Mouse (Mus musculus) CH12.LX (cell line): ENCODE results near the gene Cyp2c37. TPM values are rescaled to one million over a fixed set of nuclear protein-coding genes. Genes with fewer than 3 reads are reported as not detected.
"Not testable (repeated sequence)": the region's sequence is repeated elsewhere in the genome, so short reads cannot be mapped to it uniquely, and the experiment has no call there.

ENCODE experiments used
- DNase-seq: peaks from one replicate; pipeline ENCODE4 v3.0.0-alpha.2; 2013; ENCODE audit errors: extremely low read depth
- H3K27ac ChIP-seq: 2 replicates; pipeline ENCODE4 v1.5.1; 2012; ENCODE audit warnings: low read depth, mild to moderate bottlenecking, control low read depth, moderate library complexity; ENCODE audit not compliant: insufficient read depth
- H3K27me3 ChIP-seq: replicated peaks from 2 replicates; pipeline ENCODE3; 2012; ENCODE audit warnings: inconsistent platforms
- H3K36me3 ChIP-seq, 2 experiments: replicated peaks in 1 of 2; 2 replicates each; pipeline versions ENCODE3 to v1.6.1; 2012; ENCODE audit warnings: inconsistent platforms in 1 of 2, low read length in 1 of 2, mild to moderate bottlenecking in 1 of 2, mixed read lengths in 1 of 2, moderate library complexity in 1 of 2; ENCODE audit not compliant: control insufficient read depth in 1 of 2, insufficient read depth in 1 of 2
- H3K4me1 ChIP-seq, 2 experiments: 2 replicates each; pipeline ENCODE4 v1.6.1; 2012; ENCODE audit warnings: inconsistent platforms in 1 of 2, moderate library complexity in 1 of 2; ENCODE audit not compliant: insufficient read depth in 2 of 2, control insufficient read depth in 1 of 2
- H3K4me2 ChIP-seq: 2 replicates; pipeline ENCODE4 v1.6.1; 2012; ENCODE audit warnings: low read depth, mild to moderate bottlenecking, control low read depth; ENCODE audit not compliant: poor library complexity, insufficient read depth, severe bottlenecking
- H3K4me3 ChIP-seq, 3 experiments: fragments of 150-350 bp in 1 of 3; sonication (generic) in 1 of 3; replicated peaks in 1 of 3; 2 replicates each; pipeline versions ENCODE3 to v1.5.1; 2011 to 2012; ENCODE audit warnings: low read depth in 2 of 3, low read length in 2 of 3, mild to moderate bottlenecking in 2 of 3, moderate library complexity in 2 of 3, control low read depth in 1 of 3, improper control_type of control experiment in 1 of 3, inconsistent platforms in 1 of 3, mixed read lengths in 1 of 3; ENCODE audit not compliant: poor library complexity in 1 of 3
- H3K79me2 ChIP-seq: replicated peaks from 2 replicates; pipeline ENCODE4 v1.6.1; 2012; ENCODE audit warnings: mild to moderate bottlenecking, moderate library complexity; ENCODE audit not compliant: control insufficient read depth, poor library complexity, insufficient read depth, severe bottlenecking; ENCODE audit errors: extremely low read depth
- H3K9ac ChIP-seq: 2 replicates; pipeline ENCODE4 v1.6.1; 2012; ENCODE audit warnings: low read depth, mild to moderate bottlenecking, control low read depth, moderate library complexity; ENCODE audit not compliant: insufficient read depth
- H3K9me3 ChIP-seq: replicated peaks from 2 replicates; pipeline ENCODE3; 2012; ENCODE audit warnings: low read length, inconsistent platforms, mixed read lengths
- CTCF ChIP-seq, 2 experiments: IDR thresholded peaks in 1 of 2; conservative IDR thresholded peaks in 1 of 2; 2 replicates each; pipeline ENCODE4 v1.5.1; 2011 to 2012; ENCODE audit warnings: low read depth in 2 of 2, low read length in 2 of 2, improper control_type of control experiment in 1 of 2, inconsistent platforms in 1 of 2, mild to moderate bottlenecking in 1 of 2, moderate library complexity in 1 of 2
- E2F4 ChIP-seq: IDR thresholded peaks from 2 replicates; pipeline ENCODE4 v1.6.1; 2011; ENCODE audit warnings: low read depth, low read length, improper control_type of control experiment; ENCODE audit not compliant: insufficient replicate concordance
- EP300 ChIP-seq: IDR thresholded peaks from 2 replicates; pipeline ENCODE4 v1.6.1; 2011; ENCODE audit warnings: low read length, improper control_type of control experiment
- IRF4 ChIP-seq: IDR thresholded peaks from 2 replicates; pipeline ENCODE4 v1.6.1; 2014; ENCODE audit warnings: low read depth, mild to moderate bottlenecking, inconsistent platforms, low read length, improper control_type of control experiment
- KAT2A ChIP-seq: IDR thresholded peaks from 2 replicates; pipeline ENCODE4 v1.6.1; 2012; ENCODE audit warnings: low read length, improper control_type of control experiment, inconsistent platforms; ENCODE audit not compliant: insufficient replicate concordance
- MEF2A ChIP-seq: IDR thresholded peaks from 2 replicates; pipeline ENCODE4 v1.6.1; 2014; ENCODE audit warnings: low read depth, mild to moderate bottlenecking, inconsistent platforms, low read length, improper control_type of control experiment, borderline replicate concordance
- TBP ChIP-seq: conservative IDR thresholded peaks from 2 replicates; pipeline ENCODE4 v1.6.1; 2011; ENCODE audit warnings: low read depth, low read length, improper control_type of control experiment
- TCF12 ChIP-seq: IDR thresholded peaks from 2 replicates; pipeline ENCODE4 v1.6.1; 2014; ENCODE audit warnings: low read depth, mild to moderate bottlenecking, inconsistent platforms, low read length, improper control_type of control experiment
- USF2 ChIP-seq: conservative IDR thresholded peaks from 2 replicates; pipeline ENCODE4 v1.6.1; 2011; ENCODE audit warnings: low read depth, low read length, improper control_type of control experiment
- ZNF384 ChIP-seq: IDR thresholded peaks from 2 replicates; pipeline ENCODE4 v1.6.1; 2012; ENCODE audit warnings: low read depth, low read length, improper control_type of control experiment, inconsistent platforms
- dilution Hi-C: fragments of 300-500 bp; cut with MboI; formaldehyde crosslinking; loops from 2 replicates; pipeline ENCODE4 v1.14.3; 2020; ENCODE audit warnings: low sequenced_read_pairs; ENCODE audit not compliant: extremely low pct_unique_long_range_greater_than_20kb, extremely low pct_ligation_motif_present
- in situ Hi-C: fragments of 300-500 bp; cut with MboI; formaldehyde crosslinking; loops from 3 replicates; pipeline ENCODE4 v1.14.3; 2019; ENCODE audit warnings: low sequenced_read_pairs, low pct_ligation_motif_present, low pct_unique_long_range_greater_than_20kb, mixed read lengths
- polyA plus RNA-seq: library from polyadenylated mRNA; unstranded; fragments of >175 nt; gene quantifications from 2 replicates; pipeline ENCODE4 v1.2.1, GENCODE M21; 2012; ENCODE audit warnings: low read depth; ENCODE audit not compliant: insufficient read length
- total RNA-seq, 2 experiments: library from RNA; depleted of rRNA; stranded (reverse); fragments of 300-350 nt in 1 of 2; fragments of >200 nt in 1 of 2; gene quantifications; 2 replicates each; pipeline ENCODE4 v1.2.3; 2012 to 2014

Gene Cyp2c37
- total RNA-seq (2012; rRNA removed): not detected in 2 replicates
- total RNA-seq (2014; rRNA removed): not detected in 2 replicates
- polyA plus RNA-seq: not detected in 2 replicates

DNA sequence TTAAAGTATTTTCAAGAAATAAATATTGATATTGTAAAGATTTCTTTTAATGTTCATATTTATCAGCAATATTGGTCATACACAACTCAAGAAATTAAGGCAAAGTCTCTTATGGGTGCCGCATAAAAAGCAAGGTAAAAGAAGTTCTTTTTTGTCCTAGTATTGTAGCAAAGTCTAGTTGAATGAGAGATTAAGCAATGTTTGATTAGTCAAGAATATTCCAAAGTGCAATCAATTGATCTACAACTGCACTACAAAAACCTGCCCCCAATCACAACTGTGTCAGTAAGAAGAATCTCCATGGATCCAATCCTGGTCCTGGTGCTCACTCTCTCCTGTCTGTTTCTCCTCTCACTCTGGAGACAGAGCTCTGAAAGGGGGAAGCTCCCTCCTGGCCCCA, at the start of gene Cyp2c37:
Gene Cyp2c37, plus strand, starts transcription at position 285 of the 400 bp plus-strand sequence.
- H3K79me2 ChIP-seq, H3K4me2 ChIP-seq, H3K27ac ChIP-seq, H3K9ac ChIP-seq, DNase-seq, H3K27me3 ChIP-seq, dilution Hi-C loops, H3K9me3 ChIP-seq, H3K4me3 ChIP-seq, in situ Hi-C loops, H3K36me3 ChIP-seq, H3K4me1 ChIP-seq: not testable (repeated sequence)

DNA sequence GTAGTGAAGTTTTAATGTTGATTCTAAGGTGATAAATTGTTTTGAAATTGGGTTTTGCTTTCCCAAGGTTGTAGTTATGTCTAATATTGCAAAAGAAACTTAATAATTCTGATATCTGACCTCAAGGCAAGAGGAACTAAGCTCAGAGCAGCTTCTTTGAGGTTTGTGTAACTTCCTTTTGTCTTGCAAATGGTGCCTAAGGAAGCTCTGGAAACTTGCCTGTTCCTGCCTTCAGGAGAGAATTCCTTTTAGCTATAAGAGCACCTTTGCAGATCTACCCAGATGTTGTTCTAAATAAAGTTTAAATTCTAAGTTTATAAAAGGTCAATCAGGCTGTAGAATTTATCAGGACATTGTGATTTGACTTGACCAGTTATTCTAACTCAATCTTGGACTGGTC, 31.4 kb upstream of the Cyp2c37 start:
- in situ Hi-C loops: not testable (repeated sequence)

GRCm38 (mm10) chr19:39971096-39971495, 21.1 kb upstream of the Cyp2c37 start:
- H3K9me3 ChIP-seq, H3K27me3 ChIP-seq, dilution Hi-C loops, H3K27ac ChIP-seq, H3K4me2 ChIP-seq, DNase-seq, H3K36me3 ChIP-seq, H3K9ac ChIP-seq, H3K4me3 ChIP-seq, H3K79me2 ChIP-seq, H3K4me1 ChIP-seq, in situ Hi-C loops: not testable (repeated sequence)

More for the DNA sequence above, 31.4 kb upstream of the Cyp2c37 start:
- H3K4me1 ChIP-seq, DNase-seq, H3K9me3 ChIP-seq, H3K27ac ChIP-seq, H3K4me2 ChIP-seq, H3K79me2 ChIP-seq, dilution Hi-C loops, H3K9ac ChIP-seq, H3K4me3 ChIP-seq, H3K27me3 ChIP-seq, H3K36me3 ChIP-seq: not testable (repeated sequence)

DNA sequence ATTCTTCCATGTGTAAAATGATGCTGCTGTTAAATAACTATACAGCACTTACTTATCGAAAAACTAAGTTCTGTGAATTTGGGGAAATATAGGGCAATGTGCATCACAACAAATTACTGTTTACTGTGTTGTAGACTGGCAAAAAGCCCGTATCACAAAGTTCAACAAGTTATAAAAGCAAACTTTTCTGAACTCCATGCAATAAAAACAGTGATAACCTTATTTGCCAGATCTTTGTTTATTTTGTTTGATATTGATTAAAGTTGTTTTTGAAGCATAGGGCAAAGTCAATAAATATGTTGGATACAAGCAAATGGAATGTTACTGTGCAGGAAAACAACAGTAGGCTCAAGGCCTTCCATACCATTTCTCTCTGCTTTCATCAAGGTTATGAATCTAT, 2.8 kb upstream of the Cyp2c37 start:
- dilution Hi-C loops (no loop called here), in situ Hi-C loops (no loop called here)
- TF ChIP-seq E2F4: no peak
- no peak for TF ChIP-seq EP300
- TF ChIP-seq TBP: no peak
- TF ChIP-seq IRF4: no peak
- TF ChIP-seq CTCF (conservative IDR thresholded peaks at IDR 0.05 in 1 of 2, IDR thresholded peaks at IDR 0.05 in 1 of 2; ENCODE audit: low read depth in 2 of 2, low read length in 2 of 2): no peak
- no peak for TF ChIP-seq KAT2A
- no peak for TF ChIP-seq TCF12
- TF ChIP-seq MEF2A: no peak
- TF ChIP-seq ZNF384: no peak
- TF ChIP-seq USF2: no peak
- Histone ChIP-seq H3K4me1 (peaks cover 0 to 6% of the 10 kb centered on the region in 2 experiments; a peak in 2 of 4 replicates), H3K27me3 (no peaks in the 10 kb centered on the region), H3K9ac (no peak overlapping the region), H3K36me3 (no peaks in the 10 kb centered on the region), H3K4me3 (no peak overlapping the region), H3K27ac (no peak overlapping the region), H3K9me3 (no peaks in the 10 kb centered on the region), H3K4me2 (no peak overlapping the region), H3K79me2 (no peaks in the 10 kb centered on the region)
- no peak for DNase-seq
